Mouse (Mus musculus): ENCODE results near the gene Kif9. TPM values are rescaled to one million over a fixed set of nuclear protein-coding genes. Genes with fewer than 3 reads are reported as not detected.

The Kif9 gene
- 9.6 TPM for polyA plus RNA-seq (2014; fragmentation: Illumina TruSeq; extraction: RNeasy Lipid Tissue Mini Kit (QIAGEN cat#74804); ENCODE audit: low read depth, low replicate concordance)

GRCm38 (mm10) chr9:110476124-110477091 lies at the start of gene Kif9, which contains the start of gene Klhl18:
Gene Kif9 (plus strand): TSS chr9:110476958.
Gene Klhl18 (minus strand): TSS chr9:110476694.

GRCm38 (mm10) chr9:110532538-110533291 lies 56.0 kb downstream of the Kif9 start, which contains the start of gene Setd2:
Gene Setd2 (plus strand): TSS chr9:110532597.

Other genes starting within 250 kb of the Kif9 start
- 0.96 TPM for gene Cspg5, start 233.2 kb upstream of the Kif9 start, polyA plus RNA-seq (2014; fragmentation: Illumina TruSeq; extraction: RNeasy Lipid Tissue Mini Kit (QIAGEN cat#74804); ENCODE audit: low read depth, low replicate concordance)
- 7.6 TPM for gene Elp6, start 171.8 kb upstream of the Kif9 start, polyA plus RNA-seq (2014; fragmentation: Illumina TruSeq; extraction: RNeasy Lipid Tissue Mini Kit (QIAGEN cat#74804); ENCODE audit: low read depth, low replicate concordance)
- gene Scap, start 143.7 kb upstream of the Kif9 start, polyA plus RNA-seq (2014; fragmentation: Illumina TruSeq; extraction: RNeasy Lipid Tissue Mini Kit (QIAGEN cat#74804); ENCODE audit: low read depth, low replicate concordance): 52.1 TPM
- gene Ptpn23, start 68.7 kb upstream of the Kif9 start, polyA plus RNA-seq (2014; fragmentation: Illumina TruSeq; extraction: RNeasy Lipid Tissue Mini Kit (QIAGEN cat#74804); ENCODE audit: low read depth, low replicate concordance): 30.8 TPM
- gene Ngp, start 57.2 kb upstream of the Kif9 start, polyA plus RNA-seq (2014; fragmentation: Illumina TruSeq; extraction: RNeasy Lipid Tissue Mini Kit (QIAGEN cat#74804); ENCODE audit: low read depth, low replicate concordance): not detected
- 10.0 TPM for gene Klhl18, start 264 bp upstream of the Kif9 start, polyA plus RNA-seq (2014; fragmentation: Illumina TruSeq; extraction: RNeasy Lipid Tissue Mini Kit (QIAGEN cat#74804); ENCODE audit: low read depth, low replicate concordance)
- 36.5 TPM for gene Setd2, start 55.6 kb downstream of the Kif9 start, polyA plus RNA-seq (2014; fragmentation: Illumina TruSeq; extraction: RNeasy Lipid Tissue Mini Kit (QIAGEN cat#74804); ENCODE audit: low read depth, low replicate concordance)
- gene Nradd, start 147.5 kb downstream of the Kif9 start, polyA plus RNA-seq (2014; fragmentation: Illumina TruSeq; extraction: RNeasy Lipid Tissue Mini Kit (QIAGEN cat#74804); ENCODE audit: low read depth, low replicate concordance): 11.8 TPM
- 10.3 TPM for gene Nbeal2, start 177.2 kb downstream of the Kif9 start, polyA plus RNA-seq (2014; fragmentation: Illumina TruSeq; extraction: RNeasy Lipid Tissue Mini Kit (QIAGEN cat#74804); ENCODE audit: low read depth, low replicate concordance)
- 64.3 TPM for gene Ccdc12, start 179.5 kb downstream of the Kif9 start, polyA plus RNA-seq (2014; fragmentation: Illumina TruSeq; extraction: RNeasy Lipid Tissue Mini Kit (QIAGEN cat#74804); ENCODE audit: low read depth, low replicate concordance)

Measured in adipose tissue, adult 10 weeks (tissue).